20 mouse cellular contexts compared by ENCODE assay signal in the genomic region with DNA sequence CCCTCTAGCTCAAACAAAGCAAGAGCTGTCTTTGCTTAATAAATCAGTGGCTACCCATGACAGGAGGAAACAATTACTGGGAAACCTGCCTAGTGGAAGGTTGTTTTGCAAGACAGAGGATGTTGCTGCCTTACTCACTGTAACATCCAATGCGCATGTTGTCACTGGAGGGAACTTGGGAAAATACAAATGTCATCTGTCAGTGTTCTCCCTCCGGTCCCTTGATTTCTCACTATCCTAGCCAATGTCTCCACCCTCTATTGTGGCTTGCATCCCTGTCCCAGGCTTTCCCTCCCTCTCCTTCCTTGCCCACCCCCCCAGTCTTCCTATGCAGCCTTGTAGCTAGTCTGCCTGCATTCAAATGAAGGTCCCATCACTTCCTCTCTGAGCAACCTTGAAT. TPM values are rescaled to one million over a fixed set of nuclear protein-coding genes. Genes with fewer than 3 reads are reported as not detected.
DNase-seq lines count a peak whose midpoint lies in the region.
"Had no signal": no experiment of that assay in that cellular context is flagged by ENCODE, and none has a peak within 500 bp of the region (broad histone marks: within the 10 kb centered on the region; RNA-seq: fewer than 3 reads in every experiment).

No protein-coding gene starts in this region.

- DNase-seq in heart, adult 11 months: peak; percentile 60
- no peak for DNase-seq in heart, postnatal 25 days (ENCODE audit: low spot score)
- DNase-seq in 3T3-L1 (ENCODE audit: low read depth, low spot score): peak; percentile 10
- peak; percentile 32 for DNase-seq in ZHBTc4 (ENCODE audit: low read depth, low spot score)
- peak; percentile 53 for DNase-seq in kidney, postnatal 14 days
- DNase-seq in spleen, postnatal 10 days (ENCODE audit: low spot score in 2 of 2): no peak
- no peak for DNase-seq in urinary bladder, adult 2 months (ENCODE audit: low spot score)
- no peak for DNase-seq in MN1 (ENCODE audit: low spot score)
- DNase-seq: adrenal gland, postnatal 10 days; B cell, adult 2 months; cerebellum, adult 9-10 months; gastrocnemius, postnatal 25 days; heart, postnatal 36 days; lung, postnatal 36 days; right cerebral cortex, postnatal 25 days; spleen, adult 18-20 months; thymus, postnatal 14 days had no signal

- intact Hi-C loops in heart, postnatal 25 days (cut with DNase I): loop anchor here (10.0 kb wide), 1 partner anchor 951 kb away; no protein-coding TSS in a partner anchor

RNA-seq across cellular contexts. Expression of gene Enpep, which starts 36.6 kb away (rescaled TPM):
- 1 to 10 TPM; 6.6 to 8.0 TPM for total RNA-seq in heart, postnatal 25 days (2021)
- polyA plus RNA-seq in urinary bladder, adult 2 months (2012; rRNA removed): 5.7 and 6.2 TPM in 2 replicates
- total RNA-seq: CH12.LX, MEL had no signal
- polyA plus RNA-seq: inflammation-experienced regulatory T-cells, adult 6 months had no signal

Comparison
In these comparisons a context has a peak if more than half of its experiments do, and no peak if none do; other contexts are left out.
1. DNase-seq: peak in heart, adult 11 months (single experiment), 3T3-L1 (single experiment), ZHBTc4 (single experiment) and kidney, postnatal 14 days (single experiment); none in heart, postnatal 25 days (single experiment), spleen, postnatal 10 days (0 of 2), urinary bladder, adult 2 months (single experiment) and MN1 (single experiment).